Mouse (Mus musculus) neural tube, embryonic 15.5 days (tissue): ENCODE data around the gene Ect2l. TPM values are rescaled to one million over a fixed set of nuclear protein-coding genes. Genes with fewer than 3 reads are reported as not detected.

Experiments used
- polyA plus RNA-seq: library from polyadenylated mRNA; unstranded; fragments of >200 nt; fragmentation: Nextera tagmentation; extraction: Ambion mirVana; gene quantifications from 2 replicates; pipeline ENCODE4 v1.2.1, GENCODE M21; 2015

Gene Ect2l
- polyA plus RNA-seq, 1 experiment from 2014 or later = 0.49 TPM

Other genes with a start within 250 kb of the Ect2l start
- gene Abracl, start 187.6 kb downstream of the Ect2l start, polyA plus RNA-seq = 56.5 and 85.4 TPM in 2 replicates
- 19.3 and 25.6 TPM in 2 replicates for gene Reps1, start 155.0 kb downstream of the Ect2l start, polyA plus RNA-seq
- gene Ccdc28a, start 24.1 kb upstream of the Ect2l start, polyA plus RNA-seq = 7.7 and 8.6 TPM in 2 replicates
- 13.1 and 13.3 TPM in 2 replicates for gene Nhsl1, start 108.1 kb upstream of the Ect2l start, polyA plus RNA-seq